Mouse (Mus musculus) adipose tissue, adult 10 weeks (tissue): ENCODE data around the gene Snrpb2. TPM values are rescaled to one million over a fixed set of nuclear protein-coding genes. Genes with fewer than 3 reads are reported as not detected.

Experiments
- polyA plus RNA-seq: library from polyadenylated mRNA; stranded (reverse); fragments of 350-450 nt; fragmentation: Illumina TruSeq; extraction: RNeasy Lipid Tissue Mini Kit (QIAGEN cat#74804); gene quantifications from one replicate; pipeline ENCODE4 v1.2.3, GENCODE M21; 2014; ENCODE audit warnings: low read depth, low replicate concordance

Snrpb2 gene
- polyA plus RNA-seq = 35.7 TPM

GRCm38 (mm10) chr2:143062812-143063792, at the start of gene Snrpb2:
Gene Snrpb2 (plus strand): TSS chr2:143063039.

GRCm38 (mm10) chr2:143078198-143078851, 15.5 kb downstream of the Snrpb2 start, which contains the start of gene Otor:
Gene Otor (plus strand): TSS chr2:143078473.

Other genes starting within 250 kb of the Snrpb2 start
- 31.9 TPM for gene Kif16b, start 161.5 kb upstream of the Snrpb2 start, polyA plus RNA-seq
- not detected for gene Otor, start 15.4 kb downstream of the Snrpb2 start, polyA plus RNA-seq